Mouse (Mus musculus) limb, embryonic 13.5 days (tissue): ENCODE measurements around the gene Krt28. TPM values are rescaled to one million over a fixed set of nuclear protein-coding genes. Genes with fewer than 3 reads are reported as not detected.
A peak's percentile ranks its signal among the peaks of the same experiment; 100 is the strongest.

Source experiments
- ATAC-seq: fragments of 200-750 bp; cut with Nextera tagmentation; 2 replicates; pipeline ENCODE4 v1.8.0; 2017; ENCODE audit warnings: low read depth, moderate number of reproducible peaks, moderate TSS enrichment; ENCODE audit not compliant: low FRiP score
- H3K27ac ChIP-seq: fragments of 300-500 bp; sonication (generic); 2 replicates; pipeline ENCODE4 v1.5.1; 2015; ENCODE audit warnings: inconsistent platforms, mild to moderate bottlenecking, moderate library complexity
- H3K27me3 ChIP-seq: fragments of 300-500 bp; sonication (generic); 2 replicates; pipeline ENCODE4 v1.6.1; 2015; ENCODE audit warnings: mild to moderate bottlenecking, inconsistent platforms
- H3K36me3 ChIP-seq: fragments of 300-500 bp; sonication (generic); 2 replicates; pipeline ENCODE4 v1.6.1; 2015; ENCODE audit warnings: inconsistent platforms, mild to moderate bottlenecking, moderate library complexity
- H3K4me1 ChIP-seq: fragments of 300-500 bp; sonication (generic); 2 replicates; pipeline ENCODE4 v1.6.1; 2015; ENCODE audit warnings: inconsistent platforms
- H3K4me2 ChIP-seq: fragments of 300-500 bp; sonication (generic); replicated peaks from 2 replicates; pipeline ENCODE4 v1.6.1; 2015; ENCODE audit warnings: inconsistent platforms, mild to moderate bottlenecking, moderate library complexity
- H3K4me3 ChIP-seq: fragments of 300-500 bp; sonication (generic); 2 replicates; pipeline ENCODE4 v1.5.1; 2015; ENCODE audit warnings: moderate library complexity, mild to moderate bottlenecking, inconsistent platforms
- H3K9ac ChIP-seq: fragments of 300-500 bp; sonication (generic); 2 replicates; pipeline ENCODE4 v1.6.1; 2015; ENCODE audit warnings: mild to moderate bottlenecking, inconsistent platforms
- H3K9me3 ChIP-seq: fragments of 300-500 bp; sonication (generic); 2 replicates; pipeline ENCODE4 v1.6.1; 2016; ENCODE audit warnings: inconsistent platforms
- WGBS: fragments of 180-500 bp; shearing (Covaris S2); methylation state at CpG from one replicate; pipeline ENCODE4 v1.1.7; 2015; 5-methylcytosine and 5-hydroxymethylcytosine counted together
- polyA plus RNA-seq: library from polyadenylated mRNA; unstranded; fragments of >200 nt; fragmentation: Nextera tagmentation; extraction: Ambion mirVana; gene quantifications from 2 replicates; pipeline ENCODE4 v1.2.1, GENCODE M21; 2015

The Krt28 gene
- polyA plus RNA-seq, 1 experiment from 2014 or later: 0.20 TPM

GRCm38 (mm10) chr11:99396034-99396433, 21.3 kb upstream of the Krt28 start:
- no peaks in the 10 kb centered on the region for H3K4me1 ChIP-seq
- no peak overlapping the region for H3K4me3 ChIP-seq
- H3K27me3 ChIP-seq: peaks cover 14% of the 10 kb centered on the region; the same call in 1 of the 2 replicates
- H3K9ac ChIP-seq: no peak overlapping the region
- H3K9me3 ChIP-seq: no peaks in the 10 kb centered on the region
- WGBS: 32% methylated on average over 3 of the region's 3 CpGs
- ATAC-seq: no peak
- no peaks in the 10 kb centered on the region for H3K36me3 ChIP-seq
- H3K4me2 ChIP-seq: no peak overlapping the region
- H3K27ac ChIP-seq: no peak overlapping the region

- H3K27ac ChIP-seq: no peak overlapping the region
Observed at GRCm38 (mm10) chr11:99392492-99392891, 17.8 kb upstream of the Krt28 start.

GRCm38 (mm10) chr11:99391375-99391774, 16.7 kb upstream of the Krt28 start:
- no peak overlapping the region for H3K9ac ChIP-seq
- no peaks in the 10 kb centered on the region; the same call in 1 of the 2 replicates for H3K27me3 ChIP-seq
- H3K36me3 ChIP-seq: no peaks in the 10 kb centered on the region
- H3K4me1 ChIP-seq: peaks cover 5% of the 10 kb centered on the region; the same call in 1 of the 2 replicates
- H3K4me2 ChIP-seq: no peak overlapping the region
- H3K9me3 ChIP-seq: no peaks in the 10 kb centered on the region
- WGBS: 79% methylated on average over 6 of the region's 6 CpGs
- H3K4me3 ChIP-seq: no peak overlapping the region
- H3K27ac ChIP-seq: no peak overlapping the region
- no peak for ATAC-seq

More at GRCm38 (mm10) chr11:99392492-99392891, 17.8 kb upstream of the Krt28 start:
- no peaks in the 10 kb centered on the region; the same call in 1 of the 2 replicates for H3K27me3 ChIP-seq
- no peak for ATAC-seq
- H3K36me3 ChIP-seq: no peaks in the 10 kb centered on the region
- H3K4me3 ChIP-seq: no peak overlapping the region
- no peak overlapping the region for H3K4me2 ChIP-seq
- 86% methylated on average over 10 of the region's 10 CpGs for WGBS
- H3K9me3 ChIP-seq: no peaks in the 10 kb centered on the region
- no peaks in the 10 kb centered on the region for H3K4me1 ChIP-seq
- H3K9ac ChIP-seq: no peak overlapping the region

- Histone ChIP-seq H3K4me3 (no peak overlapping the region), H3K9me3 (no peaks in the 10 kb centered on the region), H3K27me3 (no peaks in the 10 kb centered on the region; the same call in 1 of the 2 replicates), H3K36me3 (no peaks in the 10 kb centered on the region), H3K4me1 (peaks cover 5% of the 10 kb centered on the region; the same call in 1 of the 2 replicates), H3K4me2 (no peak overlapping the region), H3K27ac (no peak overlapping the region), H3K9ac (no peak overlapping the region)
- ATAC-seq: no peak
- 76% methylated on average over 7 of the region's 7 CpGs for WGBS
Observed at GRCm38 (mm10) chr11:99390866-99391265, 16.2 kb upstream of the Krt28 start.

GRCm38 (mm10) chr11:99389264-99389663, 14.6 kb upstream of the Krt28 start, which contains the start of gene Krt10:
TSS of gene Krt10 (minus strand) at chr11:99389364.
- H3K36me3 ChIP-seq: no peaks in the 10 kb centered on the region
- H3K4me3 ChIP-seq: no peak within 1 kb of the TSS
- H3K9ac ChIP-seq: no peak within 1 kb of the TSS; the same call in 1 of the 2 replicates
- 82% methylated on average over 4 of the region's 4 CpGs for WGBS
- H3K9me3 ChIP-seq: no peaks in the 10 kb centered on the region
- no peak within 1 kb of the TSS for H3K27ac ChIP-seq
- H3K4me2 ChIP-seq: no peak within 1 kb of the TSS
- peaks cover 1% of the 10 kb centered on the region; the same call in 1 of the 2 replicates for H3K27me3 ChIP-seq
- ATAC-seq: no peak
- peaks cover 5% of the 10 kb centered on the region; the same call in 1 of the 2 replicates for H3K4me1 ChIP-seq

- Histone ChIP-seq H3K27ac (no peak overlapping the region), H3K27me3 (peaks cover 3% of the 10 kb centered on the region; the same call in 1 of the 2 replicates), H3K36me3 (no peaks in the 10 kb centered on the region), H3K9me3 (no peaks in the 10 kb centered on the region), H3K4me2 (no peak overlapping the region), H3K9ac (no peak overlapping the region), H3K4me1 (peaks cover 5% of the 10 kb centered on the region; the same call in 1 of the 2 replicates), H3K4me3 (no peak overlapping the region)
- ATAC-seq: no peak
- WGBS: 92% methylated on average over 18 of the region's 18 CpGs
Observed at GRCm38 (mm10) chr11:99388661-99389060, 14.0 kb upstream of the Krt28 start.

GRCm38 (mm10) chr11:99385813-99386721, 11.4 kb upstream of the Krt28 start:
- peak overlapping the region; percentile 60 for H3K4me3 ChIP-seq
- H3K4me1 ChIP-seq: peaks cover 5% of the 10 kb centered on the region; the same call in 1 of the 2 replicates
- no peaks in the 10 kb centered on the region for H3K36me3 ChIP-seq
- H3K27ac ChIP-seq: peak overlapping the region; percentile 98
- peak overlapping the region; percentile 84 for H3K9ac ChIP-seq
- H3K9me3 ChIP-seq: no peaks in the 10 kb centered on the region
- peak; percentile 91 for ATAC-seq
- WGBS: under 1% methylated on average over 70 of the region's 71 CpGs
- peaks cover 17% of the 10 kb centered on the region for H3K27me3 ChIP-seq
- H3K4me2 ChIP-seq: peak overlapping the region; percentile 72

GRCm38 (mm10) chr11:99379568-99379967, 4.9 kb upstream of the Krt28 start:
- H3K27ac ChIP-seq: no peak overlapping the region
- ATAC-seq: no peak
- H3K36me3 ChIP-seq: no peaks in the 10 kb centered on the region
- peaks cover 17% of the 10 kb centered on the region for H3K27me3 ChIP-seq
- H3K4me3 ChIP-seq: no peak overlapping the region
- WGBS: 16% methylated on average over 5 of the region's 5 CpGs
- H3K9ac ChIP-seq: no peak overlapping the region
- no peaks in the 10 kb centered on the region for H3K9me3 ChIP-seq
- no peaks in the 10 kb centered on the region for H3K4me1 ChIP-seq
- H3K4me2 ChIP-seq: no peak overlapping the region

- Histone ChIP-seq H3K4me3 (no peak overlapping the region), H3K9ac (no peak overlapping the region), H3K9me3 (no peaks in the 10 kb centered on the region), H3K27ac (no peak overlapping the region), H3K4me1 (no peaks in the 10 kb centered on the region), H3K27me3 (no peaks in the 10 kb centered on the region), H3K4me2 (no peak overlapping the region), H3K36me3 (no peaks in the 10 kb centered on the region)
- 88% methylated on average over 8 of the region's 8 CpGs for WGBS
- ATAC-seq: no peak
Observed at GRCm38 (mm10) chr11:99369853-99370451, 4.8 kb downstream of the Krt28 start.

GRCm38 (mm10) chr11:99369229-99369628, 5.5 kb downstream of the Krt28 start:
- 7% methylated on average over 3 of the region's 3 CpGs for WGBS
- Histone ChIP-seq H3K27ac (no peak overlapping the region), H3K36me3 (no peaks in the 10 kb centered on the region), H3K4me3 (no peak overlapping the region), H3K9ac (no peak overlapping the region), H3K27me3 (no peaks in the 10 kb centered on the region), H3K9me3 (no peaks in the 10 kb centered on the region), H3K4me1 (no peaks in the 10 kb centered on the region), H3K4me2 (no peak overlapping the region)
- ATAC-seq: no peak

GRCm38 (mm10) chr11:99366791-99367190, 7.9 kb downstream of the Krt28 start:
- H3K9me3 ChIP-seq: no peaks in the 10 kb centered on the region
- no peak overlapping the region for H3K27ac ChIP-seq
- H3K9ac ChIP-seq: no peak overlapping the region
- no peak overlapping the region for H3K4me3 ChIP-seq
- no peaks in the 10 kb centered on the region for H3K4me1 ChIP-seq
- H3K27me3 ChIP-seq: no peaks in the 10 kb centered on the region
- 35% methylated on average over 10 of the region's 10 CpGs for WGBS
- no peaks in the 10 kb centered on the region for H3K36me3 ChIP-seq
- H3K4me2 ChIP-seq: no peak overlapping the region
- no peak for ATAC-seq

- no peaks in the 10 kb centered on the region for H3K4me1 ChIP-seq
- H3K9ac ChIP-seq: no peak overlapping the region
- no peak overlapping the region for H3K27ac ChIP-seq
- ATAC-seq: no peak
- H3K36me3 ChIP-seq: no peaks in the 10 kb centered on the region
- WGBS: 21% methylated on average over 9 of the region's 9 CpGs
- no peaks in the 10 kb centered on the region for H3K9me3 ChIP-seq
- no peaks in the 10 kb centered on the region for H3K27me3 ChIP-seq
- no peak overlapping the region for H3K4me2 ChIP-seq
- H3K4me3 ChIP-seq: no peak overlapping the region
Observed at GRCm38 (mm10) chr11:99364412-99364811, 10.3 kb downstream of the Krt28 start.
